Mouse (Mus musculus): ENCODE data around the gene Nwd2. TPM values are rescaled to one million over a fixed set of nuclear protein-coding genes. Genes with fewer than 3 reads are reported as not detected.

Nwd2 gene
- polyA plus RNA-seq, 2 experiments from 2014 or later: 0.17 TPM; not detected in 1

- ATAC-seq: peak; percentile 75
Observed at GRCm38 (mm10) chr5:63755938-63756337, 107.0 kb downstream of the Nwd2 start.

- ATAC-seq: no peak
Observed at GRCm38 (mm10) chr5:63765886-63766285, 117.0 kb downstream of the Nwd2 start.

DNA sequence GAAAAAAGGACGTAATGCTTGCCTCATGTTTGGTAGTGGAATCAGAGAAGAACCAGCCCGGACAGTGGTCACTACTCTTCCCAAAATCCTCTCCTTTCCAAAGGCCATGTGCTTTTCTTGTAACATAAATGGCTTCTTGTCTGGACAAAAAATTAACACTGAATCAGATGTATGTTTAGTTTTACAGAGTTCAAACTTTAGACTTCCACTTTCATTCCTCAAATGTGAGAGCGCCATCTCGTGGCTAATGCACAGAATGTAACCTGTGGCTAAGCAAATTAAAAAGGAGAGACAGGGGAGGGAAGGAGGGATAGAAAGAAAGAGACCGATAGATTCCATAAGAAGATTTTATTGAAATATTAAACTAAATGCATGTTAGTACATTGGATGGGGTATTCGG lies 117.8 kb downstream of the Nwd2 start:
- ATAC-seq: peak; percentile 61

DNA sequence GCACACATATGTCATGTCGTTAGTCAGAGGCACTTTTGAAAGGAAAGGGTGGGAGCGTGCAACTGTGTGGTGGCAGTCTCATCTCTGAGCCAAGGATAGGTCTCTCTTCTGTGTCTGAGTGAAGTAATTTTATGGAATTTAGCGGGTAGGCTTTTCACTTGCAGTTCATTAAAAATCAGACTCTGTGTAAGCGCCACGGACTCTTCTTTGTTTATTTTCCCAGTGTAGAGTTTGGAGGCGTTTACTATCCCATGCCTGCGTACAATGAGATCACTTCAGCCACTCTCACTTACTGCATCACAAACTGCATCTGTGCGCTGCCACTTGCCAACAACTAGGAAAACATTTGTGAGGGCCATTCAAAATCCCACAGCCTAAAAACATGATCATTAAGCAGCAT lies 118.6 kb downstream of the Nwd2 start:
- no peak for ATAC-seq

- ATAC-seq: no peak
Observed at GRCm38 (mm10) chr5:63768220-63768619, 119.3 kb downstream of the Nwd2 start.

GRCm38 (mm10) chr5:63772971-63773370 lies 124.1 kb downstream of the Nwd2 start:
- no peak for ATAC-seq

DNA sequence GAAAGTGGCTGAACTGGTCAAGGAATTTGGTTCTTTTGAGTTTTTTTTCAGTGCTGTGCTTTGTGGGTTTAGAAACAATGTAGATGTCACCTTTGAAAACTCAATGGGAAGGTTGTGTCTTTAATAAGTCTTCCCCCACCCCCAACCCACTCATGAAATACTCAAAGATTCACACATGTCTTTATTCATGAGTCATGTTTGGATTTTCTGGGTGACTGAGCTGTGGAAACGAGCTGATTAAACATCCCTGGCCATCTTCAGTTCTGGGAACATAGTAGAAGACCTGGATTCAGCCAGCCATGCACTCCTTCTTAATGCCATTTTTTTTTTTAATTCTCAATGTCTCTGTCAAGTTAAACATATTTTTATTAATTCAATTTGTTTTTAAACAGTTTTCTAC lies 124.7 kb downstream of the Nwd2 start:
- no peak for ATAC-seq

GRCm38 (mm10) chr5:63788156-63788826 lies 139.4 kb downstream of the Nwd2 start:
- no peak for ATAC-seq

- no peak for ATAC-seq
Observed at GRCm38 (mm10) chr5:63811819-63812508, 163.1 kb downstream of the Nwd2 start, which contains the start of gene 0610040J01Rik. Gene 0610040J01Rik, plus strand, starts transcription at chr5:63812363.

- ATAC-seq: no peak
Observed at GRCm38 (mm10) chr5:63812509-63812865, 163.6 kb downstream of the Nwd2 start.

DNA sequence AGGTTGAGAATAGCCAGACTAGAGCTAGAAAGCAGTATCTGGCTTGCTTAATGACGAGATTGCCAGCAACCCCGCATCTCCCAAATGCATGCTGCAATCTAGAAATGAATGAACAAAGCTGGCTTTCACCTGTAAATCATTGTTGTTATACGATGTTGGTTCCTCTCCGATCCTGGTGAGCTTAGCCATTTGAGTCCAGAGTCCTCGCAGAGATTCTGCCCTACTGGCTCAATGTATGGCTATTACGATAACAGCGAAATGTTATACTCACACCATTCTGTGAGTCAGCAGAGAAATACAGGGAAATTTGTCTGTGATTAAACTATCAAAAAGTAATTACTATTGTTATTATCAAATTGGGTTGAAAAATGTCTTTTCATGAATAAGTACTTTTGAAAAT lies 167.7 kb downstream of the Nwd2 start:
- no peak for ATAC-seq

DNA sequence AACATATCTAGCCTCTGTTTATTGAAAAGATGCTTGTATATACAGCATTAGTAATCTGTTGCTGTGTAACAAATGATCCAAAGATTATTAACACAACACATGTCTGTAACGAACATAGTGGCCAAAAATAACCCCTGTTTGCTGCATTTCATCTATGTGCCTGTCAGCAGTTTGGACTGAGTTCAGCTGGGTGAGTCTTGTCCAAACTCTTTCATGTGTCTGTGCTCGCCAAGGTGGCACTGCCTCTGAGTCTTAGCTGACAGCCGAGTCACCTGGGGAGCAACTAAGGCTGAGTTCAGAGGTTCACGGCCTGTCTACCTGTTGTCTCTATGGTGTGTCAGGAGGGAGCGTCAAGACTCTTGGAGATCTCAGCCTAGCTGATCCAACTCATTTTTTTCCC lies 168.4 kb downstream of the Nwd2 start:
- ATAC-seq: no peak

GRCm38 (mm10) chr5:63818975-63819374 lies 170.1 kb downstream of the Nwd2 start:
- ATAC-seq: no peak

DNA sequence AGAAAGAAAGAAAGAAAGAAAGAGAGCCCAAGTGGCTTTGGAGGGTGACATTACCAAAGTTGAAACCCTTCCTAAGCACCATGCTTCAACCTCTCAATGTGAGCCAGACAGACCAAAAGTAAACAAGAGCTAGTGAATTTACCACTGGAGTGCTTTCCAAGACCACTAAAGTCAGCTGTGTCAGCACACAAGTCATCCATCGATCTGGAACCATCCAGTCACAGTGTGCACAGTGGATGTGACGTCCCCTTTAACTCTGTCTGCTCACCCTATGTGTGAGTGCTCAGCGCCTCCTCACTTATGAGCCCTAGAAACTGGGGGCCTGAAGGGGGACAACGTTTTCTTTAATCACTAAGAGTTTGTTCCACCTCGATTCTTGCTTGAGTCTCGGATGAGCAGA lies 170.6 kb downstream of the Nwd2 start:
- no peak for ATAC-seq

DNA sequence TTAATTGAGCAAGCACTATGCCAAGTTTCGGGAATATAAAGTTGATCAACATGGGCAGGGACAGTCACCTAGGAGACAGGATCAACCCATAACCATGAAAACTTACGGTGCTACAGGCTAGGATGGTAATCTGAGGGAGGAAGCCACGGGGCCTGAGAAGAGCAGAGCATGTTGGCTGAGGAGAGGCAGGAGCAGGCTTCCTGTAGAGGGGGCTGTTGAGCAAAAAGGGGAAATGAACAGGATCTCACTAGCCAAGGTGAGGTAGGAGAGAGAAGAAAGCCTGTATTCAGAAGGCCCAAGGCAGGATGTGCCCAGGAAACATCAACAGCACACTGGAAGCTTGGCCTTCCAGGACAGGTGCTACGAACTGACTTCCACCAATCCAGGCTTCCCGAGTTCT lies 172.3 kb downstream of the Nwd2 start:
- no peak for ATAC-seq

DNA sequence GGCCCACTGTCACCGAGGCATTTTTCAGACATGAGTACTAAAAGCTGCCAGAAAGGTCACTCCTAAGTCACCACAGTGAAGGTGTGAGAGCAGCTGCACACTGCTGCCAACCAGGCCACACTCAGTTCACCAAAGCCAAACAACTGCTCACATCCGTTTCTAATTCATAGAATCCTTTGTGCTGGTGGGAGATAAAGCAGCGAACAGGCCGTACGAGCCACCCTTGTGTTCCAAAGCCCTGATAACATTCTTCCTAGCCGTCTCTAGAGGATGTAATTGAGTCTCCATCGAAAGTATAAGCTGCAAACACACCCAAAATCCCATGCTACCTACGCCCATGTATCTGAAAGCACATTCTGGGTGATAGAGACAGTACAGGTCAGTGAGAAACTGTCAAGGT lies 173.0 kb downstream of the Nwd2 start:
- no peak for ATAC-seq

- ATAC-seq: no peak
Observed at GRCm38 (mm10) chr5:63823362-63824332, 174.7 kb downstream of the Nwd2 start.

DNA sequence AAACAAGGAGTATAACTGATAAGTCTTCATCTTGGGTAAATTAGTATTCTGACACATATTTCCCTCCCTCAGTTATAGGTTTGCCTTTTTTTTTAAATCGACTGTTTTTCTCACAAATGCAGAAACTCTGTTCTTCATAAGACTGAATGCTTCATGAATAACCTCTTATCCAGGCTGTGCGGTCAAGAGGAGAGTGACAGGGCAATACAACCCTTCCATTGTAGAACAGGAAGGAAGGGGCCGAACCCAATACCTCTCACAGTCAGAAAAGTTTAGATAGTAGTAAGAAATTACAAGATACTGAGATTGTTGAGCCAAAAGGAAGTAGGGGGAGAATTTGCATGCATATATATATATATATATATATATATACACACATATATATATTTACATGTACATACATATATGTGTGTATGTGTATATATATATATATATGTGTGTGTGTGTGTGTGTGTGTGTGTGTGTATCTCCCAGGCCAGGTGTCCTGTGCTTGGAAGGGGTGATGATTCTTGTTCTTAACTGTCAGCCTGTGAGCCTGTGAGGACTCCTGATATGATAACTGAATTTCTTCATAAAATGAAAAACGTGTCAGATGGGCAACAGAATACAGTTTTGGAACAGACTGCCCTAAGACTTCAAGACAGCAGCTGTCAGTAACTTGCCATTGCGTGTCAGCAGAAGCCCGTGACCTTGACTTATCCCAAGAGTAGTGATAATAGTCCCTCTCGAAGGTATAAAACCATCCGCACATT lies 175.9 kb downstream of the Nwd2 start:
- no peak for ATAC-seq

GRCm38 (mm10) chr5:63825881-63826280 lies 177.0 kb downstream of the Nwd2 start:
- no peak for ATAC-seq

GRCm38 (mm10) chr5:63827006-63827405 lies 178.1 kb downstream of the Nwd2 start:
- no peak for ATAC-seq

GRCm38 (mm10) chr5:63827415-63828053 lies 178.6 kb downstream of the Nwd2 start:
- no peak for ATAC-seq

Measured in activated CD4-positive, CD25-positive, alpha-beta regulatory T cell, adult 4 months (primary cell).